Mouse (Mus musculus) heart, adult 2 months (tissue): ENCODE measurements around the gene Aacs. TPM values are rescaled to one million over a fixed set of nuclear protein-coding genes. Genes with fewer than 3 reads are reported as not detected.

Experiments
- DNase-seq, 2 experiments: peaks; one replicate each; pipeline ENCODE4 v3.0.0; 2021
- H3K27ac ChIP-seq: fragments of 200-600 bp; 2 replicates; pipeline ENCODE4 v1.8.1; 2022
- H3K27me3 ChIP-seq: fragments of 200-500 bp; 2 replicates; pipeline ENCODE4 v1.6.1; 2012; ENCODE audit warnings: mild to moderate bottlenecking, low read length, inconsistent platforms, mixed read lengths; ENCODE audit not compliant: control insufficient read depth, insufficient read depth
- H3K36me3 ChIP-seq: fragments of 200-500 bp; 2 replicates; pipeline ENCODE4 v1.6.1; 2012; ENCODE audit warnings: low read length, inconsistent platforms; ENCODE audit not compliant: control insufficient read depth, insufficient read depth
- H3K4me1 ChIP-seq: fragments of 200-500 bp; 2 replicates; pipeline ENCODE4 v1.6.1; 2011; ENCODE audit warnings: low read length; ENCODE audit not compliant: control insufficient read depth, insufficient read depth
- H3K4me3 ChIP-seq: fragments of 200-600 bp; 2 replicates; pipeline ENCODE4 v1.8.1; 2022
- H3K79me2 ChIP-seq: fragments of 200-500 bp; replicated peaks from 2 replicates; pipeline ENCODE4 v1.6.1; 2012; ENCODE audit warnings: mild to moderate bottlenecking, inconsistent platforms, low read length, moderate library complexity, mixed read lengths; ENCODE audit not compliant: control insufficient read depth, insufficient read depth
- H3K9ac ChIP-seq: fragments of 200-500 bp; 2 replicates; pipeline ENCODE4 v1.6.1; 2012; ENCODE audit warnings: low read depth, mild to moderate bottlenecking, control low read depth, inconsistent platforms, low read length, mixed read lengths
- CTCF ChIP-seq: fragments of 200-600 bp; IDR thresholded peaks from 2 replicates; pipeline ENCODE4 v1.8.1; 2022; ENCODE audit warnings: antibody characterized with exemption, mild to moderate bottlenecking, moderate library complexity
- EP300 ChIP-seq: fragments of 200-500 bp; IDR thresholded peaks from 2 replicates; pipeline ENCODE4 v1.6.1; 2011; ENCODE audit warnings: low read depth, low read length, control low read depth; ENCODE audit not compliant: insufficient read depth
- POLR2A ChIP-seq: fragments of 200-500 bp; IDR thresholded peaks from 2 replicates; pipeline ENCODE4 v1.6.1; 2011; ENCODE audit warnings: mild to moderate bottlenecking, low read depth, low read length, control low read depth; ENCODE audit not compliant: insufficient read depth
- WGBS: fragments of 180-500 bp; shearing (Covaris S2); methylation state at CpG from one replicate; pipeline ENCODE4 v1.1.7; 2018; 5-methylcytosine and 5-hydroxymethylcytosine counted together
- intact Hi-C: fragments of 180-260 bp; cut with DNase I; formaldehyde crosslinking; loops from one replicate; pipeline ENCODE4 v1.15.1; 2025
- polyA plus RNA-seq: library from polyadenylated mRNA; depleted of rRNA; stranded (reverse); fragments of >200 nt; gene quantifications from 2 replicates; pipeline ENCODE4 v1.2.3, GENCODE M21; 2012
- total RNA-seq, 2 experiments: library from RNA; stranded (reverse); gene quantifications; 2 replicates each; pipeline ENCODE4 v1.2.3; 2021

Aacs gene
- total and polyA plus RNA-seq, 3 experiments = 3.3 to 17.7 (median 3.9) TPM

GRCm38 (mm10) chr5:125529109-125529508 is 53.5 kb downstream of the Aacs start:
- Histone ChIP-seq H3K4me3 (no peak overlapping the region), H3K9ac (no peak overlapping the region), H3K36me3 (no peaks in the 10 kb centered on the region), H3K27ac (no peak overlapping the region), H3K4me1 (no peaks in the 10 kb centered on the region), H3K27me3 (peaks cover 8% of the 10 kb centered on the region), H3K79me2 (no peaks in the 10 kb centered on the region)
- WGBS = 3% methylated on average over 5 of the region's 5 CpGs
- TF ChIP-seq POLR2A (no peak), EP300 (0 out of 2 replicates have a peak, but pooled peaks have one; percentile 54), CTCF (peak; percentile 96)
- intact Hi-C loops = no loop called here
- DNase-seq = peak; percentile 34 to 75

GRCm38 (mm10) chr5:125531634-125532033 is 56.0 kb downstream of the Aacs start, which contains the start of gene Tmem132b:
TSS of gene Tmem132b (plus strand) at chr5:125531774.
- H3K4me3 ChIP-seq = no peak within 1 kb of the TSS
- no peak for DNase-seq

GRCm38 (mm10) chr5:125532191-125532544 is 56.6 kb downstream of the Aacs start:
- TF ChIP-seq EP300 (no peak), CTCF (no peak), POLR2A (no peak)
- DNase-seq = peak in 1 of 2 experiments; percentile 21
- Histone ChIP-seq H3K36me3 (no peaks in the 10 kb centered on the region), H3K27ac (no peak overlapping the region), H3K9ac (no peak overlapping the region), H3K4me3 (no peak overlapping the region), H3K79me2 (no peaks in the 10 kb centered on the region), H3K4me1 (no peaks in the 10 kb centered on the region), H3K27me3 (peaks cover 20% of the 10 kb centered on the region)
- 2% methylated on average over 30 of the region's 30 CpGs for WGBS
- intact Hi-C loops = no loop called here

More at GRCm38 (mm10) chr5:125531634-125532033, 56.0 kb downstream of the Aacs start, which contains the start of gene Tmem132b:
- TF ChIP-seq CTCF (no peak), POLR2A (no peak), EP300 (no peak)
- H3K79me2 ChIP-seq = no peaks in the 10 kb centered on the region
- H3K9ac ChIP-seq = no peak within 1 kb of the TSS
- H3K4me1 ChIP-seq = no peaks in the 10 kb centered on the region
- 4% methylated on average over 24 of the region's 25 CpGs for WGBS
- no peaks in the 10 kb centered on the region for H3K36me3 ChIP-seq
- H3K27ac ChIP-seq = no peak within 1 kb of the TSS
- intact Hi-C loops = no loop called here
- peaks cover 20% of the 10 kb centered on the region for H3K27me3 ChIP-seq

GRCm38 (mm10) chr5:125532545-125533224 is 57.1 kb downstream of the Aacs start:
- Histone ChIP-seq H3K9ac (no peak overlapping the region), H3K79me2 (no peaks in the 10 kb centered on the region), H3K4me3 (no peak overlapping the region), H3K4me1 (no peaks in the 10 kb centered on the region), H3K36me3 (no peaks in the 10 kb centered on the region), H3K27me3 (peaks cover 20% of the 10 kb centered on the region), H3K27ac (no peak overlapping the region)
- TF ChIP-seq CTCF = no peak
- TF ChIP-seq EP300 = no peak
- no peak for TF ChIP-seq POLR2A
- DNase-seq = no peak
- intact Hi-C loops = no loop called here
- under 1% methylated on average over 64 of the region's 64 CpGs for WGBS

- Histone ChIP-seq H3K9ac (no peak overlapping the region), H3K79me2 (no peaks in the 10 kb centered on the region), H3K27me3 (peaks cover 20% of the 10 kb centered on the region), H3K36me3 (no peaks in the 10 kb centered on the region), H3K4me1 (no peaks in the 10 kb centered on the region), H3K27ac (no peak overlapping the region), H3K4me3 (no peak overlapping the region)
- TF ChIP-seq EP300 = no peak
- no peak for TF ChIP-seq POLR2A
- TF ChIP-seq CTCF = no peak
- WGBS = 4% methylated on average over 24 of the region's 24 CpGs
- intact Hi-C loops = no loop called here
- no peak for DNase-seq
Measured at GRCm38 (mm10) chr5:125533225-125533900, 57.7 kb downstream of the Aacs start.

- Histone ChIP-seq H3K4me1 (no peaks in the 10 kb centered on the region), H3K27me3 (peaks cover 20% of the 10 kb centered on the region), H3K9ac (no peak overlapping the region), H3K79me2 (no peaks in the 10 kb centered on the region), H3K4me3 (no peak overlapping the region), H3K27ac (no peak overlapping the region), H3K36me3 (no peaks in the 10 kb centered on the region)
- 10% methylated on average over 7 of the region's 7 CpGs for WGBS
- TF ChIP-seq POLR2A (no peak), CTCF (no peak), EP300 (no peak)
- no peak for DNase-seq
- intact Hi-C loops = no loop called here
Measured at GRCm38 (mm10) chr5:125534168-125534610, 58.6 kb downstream of the Aacs start.
